Mouse (Mus musculus): ENCODE measurements around the gene Mrap. TPM values are rescaled to one million over a fixed set of nuclear protein-coding genes. Genes with fewer than 3 reads are reported as not detected.
A peak's percentile ranks its signal among the peaks of the same experiment; 100 is the strongest.

The Mrap gene
- total and polyA plus RNA-seq, 3 experiments, result not detected

DNA sequence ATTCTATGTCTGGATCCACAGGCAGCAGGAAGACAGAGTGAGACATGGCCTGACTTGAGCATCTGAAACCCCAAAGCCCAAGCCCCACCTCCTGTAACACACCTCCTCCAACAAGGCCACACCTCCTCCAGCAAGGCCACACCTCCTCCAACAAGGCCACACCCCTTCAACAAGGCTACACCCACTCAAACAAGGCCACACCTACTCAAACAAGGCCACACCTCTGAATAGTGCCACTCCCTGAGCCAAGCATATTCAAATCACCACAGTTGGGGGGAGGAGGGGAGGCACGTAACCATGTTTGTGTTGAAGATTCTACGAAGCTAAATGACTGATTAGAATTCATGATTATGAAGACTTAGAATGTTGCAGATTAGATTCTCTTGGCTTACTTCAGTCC lies 36.5 kb upstream of the Mrap start:
- no peak overlapping the region for H3K27ac ChIP-seq (ENCODE audit: insufficient read depth, low read depth)
- dilution Hi-C loops (cut with MboI; ENCODE audit: extremely low pct_ligation_motif_present, extremely low pct_unique_long_range_greater_than_20kb, low sequenced_read_pairs), result no loop called here
- in situ Hi-C loops (cut with MboI; ENCODE audit: low pct_ligation_motif_present, low pct_unique_long_range_greater_than_20kb, low sequenced_read_pairs), result loop anchor here (25.0 kb wide), 1 partner anchor 314 kb away; the partner anchor contains the start of gene Hunk
- no peaks in the 10 kb centered on the region for H3K79me2 ChIP-seq (replicated peaks; ENCODE audit: control insufficient read depth, extremely low read depth, insufficient read depth, poor library complexity, severe bottlenecking)
- peaks cover 62% of the 10 kb centered on the region for H3K27me3 ChIP-seq (replicated peaks)
- no peak overlapping the region for H3K4me3 ChIP-seq (replicated peaks in 1 of 3; ENCODE audit: low read depth in 2 of 3, low read length in 2 of 3, poor library complexity in 1 of 3)
- DNase-seq (ENCODE audit: extremely low read depth), result peak; percentile 22
- H3K4me1 ChIP-seq (ENCODE audit: control insufficient read depth in 1 of 2, insufficient read depth in 2 of 2), result peaks cover 0 to 2% of the 10 kb centered on the region in 2 experiments; a peak in 1 of 4 replicates
- H3K36me3 ChIP-seq (replicated peaks in 1 of 2; ENCODE audit: control insufficient read depth in 1 of 2, insufficient read depth in 1 of 2, low read length in 1 of 2), result no peaks in the 10 kb centered on the region
- TF ChIP-seq BHLHE40 (IDR thresholded peaks at IDR 0.05; ENCODE audit: low read depth, low read length) (no peak), ZKSCAN1 (IDR thresholded peaks at IDR 0.05; ENCODE audit: borderline replicate concordance, low read depth, low read length) (no peak), KAT2A (IDR thresholded peaks at IDR 0.05; ENCODE audit: insufficient replicate concordance, low read length) (no peak), MEF2A (IDR thresholded peaks at IDR 0.05; ENCODE audit: borderline replicate concordance, low read depth, low read length) (no peak), POLR2AphosphoS2 (IDR thresholded peaks at IDR 0.05; ENCODE audit: low read depth, low read length) (no peak), MXI1 (IDR thresholded peaks at IDR 0.05; ENCODE audit: low read depth, low read length) (no peak), MAFK (IDR thresholded peaks at IDR 0.05; ENCODE audit: insufficient replicate concordance, low read length) (no peak), ETS1 (conservative IDR thresholded peaks at IDR 0.05; ENCODE audit: low read depth, low read length) (no peak), ZC3H11A (IDR thresholded peaks at IDR 0.05; ENCODE audit: low read depth, low read length) (no peak), CHD1 (IDR thresholded peaks at IDR 0.05; ENCODE audit: low read depth, low read length) (no peak), RCOR1 (conservative IDR thresholded peaks at IDR 0.05; ENCODE audit: low read depth, low read length) (no peak), USF2 (conservative IDR thresholded peaks at IDR 0.05; ENCODE audit: low read depth, low read length) (no peak)
- peaks cover 9% of the 10 kb centered on the region for H3K9me3 ChIP-seq (replicated peaks; ENCODE audit: low read length)
- H3K4me2 ChIP-seq (ENCODE audit: insufficient read depth, low read depth, poor library complexity, severe bottlenecking), result no peak overlapping the region
- H3K9ac ChIP-seq (ENCODE audit: insufficient read depth, low read depth), result no peak overlapping the region

DNA sequence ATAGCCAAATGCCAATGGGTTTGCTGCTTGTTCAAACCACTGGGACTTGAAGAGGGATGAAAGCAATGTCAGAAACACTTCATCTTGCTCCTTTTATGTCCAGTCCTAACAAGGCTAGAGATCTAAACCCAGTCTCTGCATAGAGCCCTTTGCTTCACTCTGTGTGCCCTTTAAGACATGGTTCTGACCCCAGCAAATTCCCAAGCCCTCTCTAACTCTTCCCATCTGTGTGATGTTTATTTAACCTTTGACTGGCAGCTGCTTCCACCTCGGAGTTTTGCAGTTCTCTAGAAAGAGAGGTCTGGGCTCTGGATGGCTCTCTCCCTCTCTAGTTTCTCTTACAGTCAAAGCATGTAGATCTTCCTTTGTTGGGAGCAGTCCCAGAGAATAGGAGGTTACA lies 34.4 kb upstream of the Mrap start:
- peaks cover 10% of the 10 kb centered on the region for H3K9me3 ChIP-seq (replicated peaks; ENCODE audit: low read length)

More for the DNA sequence above, 34.4 kb upstream of the Mrap start:
- dilution Hi-C loops (cut with MboI; ENCODE audit: extremely low pct_ligation_motif_present, extremely low pct_unique_long_range_greater_than_20kb, low sequenced_read_pairs), result no loop called here
- H3K27me3 ChIP-seq (replicated peaks), result peaks cover 70% of the 10 kb centered on the region
- DNase-seq (ENCODE audit: extremely low read depth), result no peak
- H3K9ac ChIP-seq (ENCODE audit: insufficient read depth, low read depth), result no peak overlapping the region
- no peaks in the 10 kb centered on the region for H3K79me2 ChIP-seq (replicated peaks; ENCODE audit: control insufficient read depth, extremely low read depth, insufficient read depth, poor library complexity, severe bottlenecking)
- peaks cover 0 to 2% of the 10 kb centered on the region in 2 experiments; a peak in 1 of 4 replicates for H3K4me1 ChIP-seq (ENCODE audit: control insufficient read depth in 1 of 2, insufficient read depth in 2 of 2)
- H3K4me2 ChIP-seq (ENCODE audit: insufficient read depth, low read depth, poor library complexity, severe bottlenecking), result no peak overlapping the region
- H3K27ac ChIP-seq (ENCODE audit: insufficient read depth, low read depth), result no peak overlapping the region
- in situ Hi-C loops (cut with MboI; ENCODE audit: low pct_ligation_motif_present, low pct_unique_long_range_greater_than_20kb, low sequenced_read_pairs), result loop anchor here (25.0 kb wide), 1 partner anchor 316 kb away; the partner anchor contains the start of gene Hunk
- TF ChIP-seq MAX (IDR thresholded peaks at IDR 0.05; ENCODE audit: low read length) (no peak), BHLHE40 (IDR thresholded peaks at IDR 0.05; ENCODE audit: low read depth, low read length) (no peak)
- no peak overlapping the region for H3K4me3 ChIP-seq (replicated peaks in 1 of 3; ENCODE audit: low read depth in 2 of 3, low read length in 2 of 3, poor library complexity in 1 of 3)
- no peaks in the 10 kb centered on the region for H3K36me3 ChIP-seq (replicated peaks in 1 of 2; ENCODE audit: control insufficient read depth in 1 of 2, insufficient read depth in 1 of 2, low read length in 1 of 2)

Measured in CH12.LX (cell line).